Mouse (Mus musculus) layer of hippocampus, adult 8-10 months (tissue): ENCODE measurements around the gene Cacna1h. TPM values are rescaled to one million over a fixed set of nuclear protein-coding genes. Genes with fewer than 3 reads are reported as not detected.

Experiments
- DNase-seq, 2 experiments: peaks; one replicate each; pipeline ENCODE4 v3.0.0; 2022; ENCODE audit warnings: low spot score in 2 of 2
- total RNA-seq, 4 experiments: library from RNA; stranded (reverse); gene quantifications; 2 replicates each; pipeline ENCODE4 v1.2.4; 2022

Cacna1h gene
- total RNA-seq, 4 experiments from 2014 or later: 92.8 to 120 (median 105) TPM

- peak; percentile 12 to 51 for DNase-seq
Observed at GRCm38 (mm10) chr17:25333943-25334342, 99.6 kb downstream of the Cacna1h start.

DNA sequence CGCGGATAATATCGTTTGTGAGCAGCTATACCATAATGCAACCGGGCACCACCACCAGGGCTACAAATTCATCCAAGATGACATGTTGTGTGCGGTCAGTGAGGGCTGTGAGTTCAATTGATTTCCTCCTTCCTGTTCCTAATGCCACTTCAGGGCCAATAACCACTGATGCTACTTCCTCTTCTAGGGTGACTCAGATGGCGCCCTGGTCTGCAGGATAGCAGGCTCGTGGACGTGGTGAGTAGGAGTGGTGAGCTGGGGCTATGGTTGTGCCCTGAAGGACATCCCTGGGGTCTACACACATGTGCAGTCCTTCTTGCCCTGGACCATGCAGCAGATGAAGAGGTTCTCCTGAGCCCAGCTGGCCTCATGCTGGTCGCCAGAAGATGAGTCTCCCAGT is 101.3 kb downstream of the Cacna1h start:
- no peak for DNase-seq

Other genes with a start within 250 kb of the Cacna1h start
- 10 to 100 TPM; 19.7 to 21.1 (median 20.8) TPM for gene BC003965, start 249.2 kb downstream of the Cacna1h start, total RNA-seq
- 10 to 100 TPM; 36.0 to 42.6 (median 39.6) TPM for gene Unkl, start 245.4 kb downstream of the Cacna1h start, total RNA-seq
- gene Gnptg, start 193.7 kb downstream of the Cacna1h start, total RNA-seq: 10 to 100 TPM; 70.8 to 79.1 (median 76.3) TPM
- 10 to 100 TPM; 22.9 to 28.4 (median 24.9) TPM for gene Tsr3, start 193.6 kb downstream of the Cacna1h start, total RNA-seq
- gene Baiap3, start 177.4 kb downstream of the Cacna1h start, total RNA-seq: 10 to 100 TPM in 3 of 4 experiments, 1 to 10 TPM in 1; 9.6 to 16.7 (median 11.0) TPM
- gene Ube2i, start 159.2 kb downstream of the Cacna1h start, total RNA-seq: 100 to 1,000 TPM; 212 to 231 (median 228) TPM
- gene Prss34, start 135.4 kb downstream of the Cacna1h start, total RNA-seq: not detected
- gene Prss28, start 125.1 kb downstream of the Cacna1h start, total RNA-seq: not detected
- gene Prss29, start 115.1 kb downstream of the Cacna1h start, total RNA-seq: not detected
- not detected for gene Tpsab1, start 88.2 kb downstream of the Cacna1h start, total RNA-seq
- 1 to 10 TPM in 1 of 4 experiments, under 1 TPM in 3; 0.31 to 1.0 (median 0.59) TPM for gene Tpsb2, start 67.5 kb downstream of the Cacna1h start, total RNA-seq
- under 1 TPM in 1 of 4 experiments, not detected in 3; 0.47 TPM for gene Tpsg1, start 64.5 kb downstream of the Cacna1h start, total RNA-seq
- 1 to 10 TPM in 3 of 4 experiments, under 1 TPM in 1; 0.96 to 1.8 (median 1.2) TPM for gene Tekt4, start 20.8 kb upstream of the Cacna1h start, total RNA-seq
- under 1 TPM in 3 of 4 experiments, not detected in 1; 0.10 to 0.20 (median 0.18) TPM for gene Sstr5, start 63.5 kb upstream of the Cacna1h start, total RNA-seq
- 10 to 100 TPM; 47.4 to 54.5 (median 52.1) TPM for gene Sox8, start 136.9 kb upstream of the Cacna1h start, total RNA-seq
- 10 to 100 TPM; 27.0 to 33.4 (median 28.4) TPM for gene Lmf1, start 145.3 kb upstream of the Cacna1h start, total RNA-seq